Mouse (Mus musculus) liver, adult 2 months (tissue): ENCODE measurements around the gene Nptn. TPM values are rescaled to one million over a fixed set of nuclear protein-coding genes. Genes with fewer than 3 reads are reported as not detected.

Experiments
- DNase-seq: peaks from one replicate; pipeline ENCODE4 v3.0.0-alpha.2; 2011; ENCODE audit warnings: low read depth, low spot score; ENCODE audit errors: extremely low read depth
- H3K27ac ChIP-seq: fragments of 200-500 bp; replicated peaks from 2 replicates; pipeline ENCODE4 v1.5.1; 2012; ENCODE audit warnings: low read depth, mild to moderate bottlenecking, control low read depth, inconsistent platforms, low read length; ENCODE audit not compliant: insufficient read depth
- H3K27me3 ChIP-seq: fragments of 200-500 bp; 2 replicates; pipeline ENCODE4 v1.6.1; 2012; ENCODE audit warnings: mild to moderate bottlenecking, moderate library complexity, low read length, inconsistent platforms; ENCODE audit not compliant: control insufficient read depth, insufficient read depth
- H3K36me3 ChIP-seq: fragments of 200-500 bp; 2 replicates; pipeline ENCODE4 v1.6.1; 2012; ENCODE audit warnings: low read length, inconsistent platforms; ENCODE audit not compliant: control insufficient read depth, insufficient read depth
- H3K4me1 ChIP-seq: fragments of 200-500 bp; 2 replicates; pipeline ENCODE4 v1.6.1; 2011; ENCODE audit warnings: low read length; ENCODE audit not compliant: control insufficient read depth, insufficient read depth
- H3K4me3 ChIP-seq: fragments of 200-500 bp; 2 replicates; pipeline ENCODE4 v1.5.1; 2011; ENCODE audit warnings: low read depth, mild to moderate bottlenecking, control low read depth, low read length, moderate library complexity; ENCODE audit not compliant: insufficient read depth
- H3K79me2 ChIP-seq: fragments of 200-500 bp; 2 replicates; pipeline ENCODE4 v1.6.1; 2012; ENCODE audit warnings: inconsistent platforms, mild to moderate bottlenecking, low read length, moderate library complexity; ENCODE audit not compliant: control insufficient read depth, insufficient read depth
- H3K9ac ChIP-seq: fragments of 200-500 bp; 2 replicates; pipeline ENCODE4 v1.6.1; 2012; ENCODE audit warnings: low read depth, mild to moderate bottlenecking, control low read depth, inconsistent platforms, low read length
- CTCF ChIP-seq: fragments of 200-500 bp; IDR thresholded peaks from 2 replicates; pipeline ENCODE4 v1.5.1; 2011; ENCODE audit warnings: low read depth, low read length, control low read depth
- POLR2A ChIP-seq: fragments of 200-500 bp; IDR thresholded peaks from 2 replicates; pipeline ENCODE4 v1.6.1; 2011; ENCODE audit warnings: low read length, control low read depth; ENCODE audit not compliant: insufficient read depth; ENCODE audit errors: extremely low read depth
- WGBS: fragments of 180-500 bp; shearing (Covaris S2); methylation state at CpG from one replicate; pipeline ENCODE4 v1.1.7; 2018; 5-methylcytosine and 5-hydroxymethylcytosine counted together
- polyA plus RNA-seq: library from polyadenylated mRNA; depleted of rRNA; stranded (reverse); fragments of >200 nt; gene quantifications from 2 replicates; pipeline ENCODE4 v1.2.3, GENCODE M21; 2012
- total RNA-seq: library from RNA; depleted of rRNA; stranded (reverse); fragments of >200 nt; gene quantifications from 2 replicates; pipeline ENCODE4 v1.2.3, GENCODE M21; 2014

Gene Nptn
- total and polyA plus RNA-seq, 2 experiments = 65.2 to 115 TPM

DNA sequence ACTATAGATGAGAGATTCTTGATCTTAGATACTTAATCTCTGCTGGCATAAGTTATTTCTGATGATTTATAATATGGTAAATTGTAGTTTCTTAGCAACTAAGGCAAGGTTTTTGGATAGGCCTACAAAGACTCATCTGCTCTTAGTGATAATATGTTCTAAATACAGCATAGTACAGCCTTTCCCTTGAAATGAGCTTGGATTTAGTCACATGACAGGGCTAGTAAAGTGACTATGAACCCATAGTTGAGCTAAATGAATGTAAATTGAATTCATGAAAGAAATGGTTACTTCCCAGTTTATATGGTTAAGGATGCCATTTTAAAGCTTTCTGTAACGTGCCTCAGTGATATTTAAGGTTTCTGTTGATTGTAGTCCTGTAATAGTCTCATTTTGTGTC lies 2.3 kb downstream of the Nptn start:
- no peaks in the 10 kb centered on the region for H3K27me3 ChIP-seq
- H3K27ac ChIP-seq = no peak overlapping the region
- no peak overlapping the region for H3K4me3 ChIP-seq
- H3K4me1 ChIP-seq = peaks cover 5% of the 10 kb centered on the region
- WGBS = 92% methylated on average over 1 of the region's 1 CpGs
- no peak overlapping the region for H3K9ac ChIP-seq
- DNase-seq = no peak
- no peak for TF ChIP-seq CTCF
- TF ChIP-seq POLR2A = no peak
- peaks cover 12% of the 10 kb centered on the region; the same call in 1 of the 2 replicates for H3K79me2 ChIP-seq
- H3K36me3 ChIP-seq = no peaks in the 10 kb centered on the region

DNA sequence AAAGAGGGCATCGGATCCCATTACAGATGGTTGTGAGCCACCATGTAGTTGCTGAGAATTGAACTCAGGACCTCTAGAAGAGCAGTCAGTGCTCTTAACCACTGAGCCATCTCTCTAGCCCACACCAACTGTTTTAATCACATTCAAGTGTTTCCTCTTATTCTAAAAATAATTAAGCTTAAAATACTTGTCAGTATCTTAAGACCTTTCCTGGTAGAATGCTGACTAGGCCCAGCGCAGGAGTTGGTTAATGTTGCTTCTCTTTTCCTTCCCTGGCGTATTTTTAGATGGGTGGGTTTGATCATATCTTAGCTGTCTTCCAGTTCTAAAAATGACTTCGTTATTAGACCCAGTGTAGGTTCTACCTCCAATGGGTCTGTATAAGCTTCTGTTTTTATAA lies 6.6 kb downstream of the Nptn start:
- no peak for DNase-seq
- H3K27me3 ChIP-seq = no peaks in the 10 kb centered on the region
- TF ChIP-seq CTCF (no peak), POLR2A (no peak)
- no peak overlapping the region for H3K9ac ChIP-seq
- WGBS = 78% methylated on average over 4 of the region's 4 CpGs
- no peak overlapping the region for H3K4me3 ChIP-seq
- H3K79me2 ChIP-seq = peaks cover 21% of the 10 kb centered on the region
- H3K36me3 ChIP-seq = no peaks in the 10 kb centered on the region
- no peak overlapping the region for H3K27ac ChIP-seq
- peaks cover 5% of the 10 kb centered on the region; the same call in 1 of the 2 replicates for H3K4me1 ChIP-seq

DNA sequence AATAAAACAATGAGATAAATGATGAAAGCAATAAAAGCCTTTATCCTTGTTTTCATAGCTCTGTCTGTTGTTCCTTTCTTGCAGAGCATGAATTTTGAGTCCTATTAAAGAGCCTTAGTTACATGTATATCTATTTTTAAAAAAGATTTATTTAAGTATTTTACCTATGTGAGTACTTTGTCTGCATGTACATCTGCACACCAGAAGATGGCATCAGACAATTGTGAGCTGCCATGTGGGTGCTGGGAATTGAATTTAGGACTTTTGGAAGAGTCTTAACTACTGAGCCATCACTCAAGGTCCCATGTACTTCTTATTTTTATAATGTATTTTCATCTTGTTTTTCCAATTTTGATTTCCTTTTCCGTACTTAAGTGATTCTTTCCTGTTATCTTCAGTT lies 13.3 kb downstream of the Nptn start:
- Histone ChIP-seq H3K27me3 (no peaks in the 10 kb centered on the region), H3K4me3 (no peak overlapping the region), H3K79me2 (peaks cover 9% of the 10 kb centered on the region; the same call in 1 of the 2 replicates), H3K9ac (no peak overlapping the region), H3K36me3 (no peaks in the 10 kb centered on the region), H3K4me1 (peaks cover 3% of the 10 kb centered on the region; the same call in 1 of the 2 replicates), H3K27ac (no peak overlapping the region)
- WGBS = 90% methylated on average over 1 of the region's 1 CpGs
- DNase-seq = no peak
- no peak for TF ChIP-seq CTCF
- no peak for TF ChIP-seq POLR2A

DNA sequence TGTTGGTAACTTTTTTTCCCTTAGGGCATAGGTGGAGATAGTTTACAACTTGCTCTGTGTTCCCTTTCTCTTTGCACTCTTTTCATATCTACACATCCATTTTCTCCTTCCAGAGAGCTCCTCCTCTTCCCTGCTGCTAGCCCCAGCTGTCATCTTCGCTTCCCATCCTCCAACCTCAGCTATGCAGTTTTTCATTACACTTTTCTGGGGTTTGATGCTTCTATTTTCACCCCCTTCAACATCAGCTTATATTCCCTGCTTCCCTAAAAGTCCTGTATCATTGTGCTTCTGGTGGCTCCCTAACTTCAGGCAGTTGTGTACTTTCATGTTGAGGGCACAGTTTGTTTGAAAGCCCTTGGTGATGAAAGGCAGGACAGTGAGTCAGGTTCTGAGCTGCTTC lies 31.8 kb downstream of the Nptn start:
- no peak overlapping the region for H3K4me3 ChIP-seq
- no peak for TF ChIP-seq CTCF
- TF ChIP-seq POLR2A = no peak
- WGBS = 89% methylated on average over 1 of the region's 1 CpGs
- H3K36me3 ChIP-seq = no peaks in the 10 kb centered on the region
- H3K27me3 ChIP-seq = no peaks in the 10 kb centered on the region
- H3K27ac ChIP-seq = no peak overlapping the region
- peaks cover 1% of the 10 kb centered on the region; the same call in 1 of the 2 replicates for H3K4me1 ChIP-seq
- H3K9ac ChIP-seq = no peak overlapping the region
- peaks cover 15% of the 10 kb centered on the region; the same call in 1 of the 2 replicates for H3K79me2 ChIP-seq
- no peak for DNase-seq

DNA sequence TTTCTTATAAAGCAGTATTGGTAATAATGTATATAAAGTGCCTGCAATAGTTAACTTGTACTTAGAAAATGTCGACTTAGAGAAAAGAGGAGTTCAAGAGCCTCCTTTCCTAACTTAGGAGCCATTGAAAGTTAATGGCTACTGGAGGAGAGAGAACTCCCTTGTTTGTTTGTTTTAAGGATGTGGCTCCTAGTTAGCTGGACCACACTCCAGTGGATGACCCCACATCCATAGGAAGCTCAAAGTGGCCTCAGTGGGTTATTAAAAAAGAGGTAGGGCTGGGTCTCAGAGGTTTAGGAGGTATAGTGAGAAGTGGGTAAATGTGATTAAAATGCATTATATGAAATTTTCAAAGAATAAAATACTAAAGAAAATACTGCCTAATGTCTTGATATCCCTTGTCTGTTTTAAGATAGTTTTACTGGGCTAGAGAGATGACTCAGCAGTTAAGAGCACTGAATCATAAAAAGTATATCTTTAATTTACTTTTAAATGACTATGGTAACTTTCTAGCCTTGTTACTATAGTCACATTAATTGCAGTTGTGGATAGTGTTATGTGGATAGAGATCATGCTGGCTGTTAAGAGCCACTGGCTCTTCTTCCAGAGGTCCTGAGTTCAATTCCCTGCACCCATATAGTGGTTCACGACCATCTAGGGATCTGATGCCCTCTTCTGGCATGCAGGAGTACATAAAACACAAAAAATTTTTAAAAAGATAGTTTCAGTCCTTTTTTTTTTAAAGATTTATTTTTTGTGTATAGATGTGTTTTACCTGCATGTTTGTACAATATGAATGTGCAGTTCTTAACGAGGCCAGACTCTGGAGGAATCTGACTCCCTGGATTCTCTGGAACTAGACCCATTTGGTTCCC lies 33.3 kb downstream of the Nptn start:
- Histone ChIP-seq H3K4me1 (peaks cover 1% of the 10 kb centered on the region; the same call in 1 of the 2 replicates), H3K9ac (no peak overlapping the region), H3K27me3 (no peaks in the 10 kb centered on the region), H3K4me3 (no peak overlapping the region), H3K27ac (no peak overlapping the region), H3K79me2 (peaks cover 17% of the 10 kb centered on the region; the same call in 1 of the 2 replicates), H3K36me3 (no peaks in the 10 kb centered on the region)
- DNase-seq = no peak
- TF ChIP-seq POLR2A (no peak), CTCF (no peak)
- 71% methylated on average over 3 of the region's 3 CpGs for WGBS

DNA sequence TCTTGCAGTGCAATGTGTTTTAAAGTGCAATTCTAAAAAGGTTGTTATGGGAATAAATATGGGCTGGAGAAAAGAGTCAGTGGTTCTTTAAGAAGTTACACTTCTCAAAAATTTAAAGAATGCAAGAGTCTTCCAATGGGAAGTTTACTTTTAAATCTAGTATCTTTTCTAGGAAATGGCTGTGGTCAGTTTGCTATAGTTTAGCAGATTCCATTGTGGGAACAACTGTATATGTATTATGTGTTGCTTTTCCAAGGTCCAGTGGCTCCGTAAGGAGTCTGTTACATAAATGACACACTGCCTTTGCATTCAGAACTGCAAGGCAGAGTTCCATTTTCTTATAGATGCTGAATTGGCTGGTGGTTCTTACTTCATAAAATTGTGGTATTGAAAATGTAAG lies 41.0 kb downstream of the Nptn start:
- Histone ChIP-seq H3K36me3 (peaks cover 4% of the 10 kb centered on the region; the same call in 1 of the 2 replicates), H3K9ac (no peak overlapping the region), H3K27me3 (no peaks in the 10 kb centered on the region), H3K79me2 (peaks cover 7% of the 10 kb centered on the region; the same call in 1 of the 2 replicates), H3K4me3 (no peak overlapping the region), H3K4me1 (peaks cover 4% of the 10 kb centered on the region; the same call in 1 of the 2 replicates), H3K27ac (no peak overlapping the region)
- no peak for DNase-seq
- TF ChIP-seq POLR2A = no peak
- TF ChIP-seq CTCF = no peak
- 94% methylated on average over 1 of the region's 1 CpGs for WGBS
